Mouse (Mus musculus) liver, embryonic 15.5 days (tissue): ENCODE results near the gene Irx4. TPM values are rescaled to one million over a fixed set of nuclear protein-coding genes. Genes with fewer than 3 reads are reported as not detected.

Experiments
- ATAC-seq: fragments of 200-750 bp; cut with Nextera tagmentation; 2 replicates; pipeline ENCODE4 v1.8.0; 2017; ENCODE audit warnings: moderate number of reproducible peaks, mild to moderate bottlenecking, moderate library complexity; ENCODE audit not compliant: insufficient read depth
- H3K27ac ChIP-seq: fragments of 300-500 bp; sonication (generic); replicated peaks from 2 replicates; pipeline ENCODE4 v1.5.1; 2015; ENCODE audit warnings: mild to moderate bottlenecking, inconsistent platforms
- H3K27me3 ChIP-seq: fragments of 300-500 bp; sonication (generic); 2 replicates; pipeline ENCODE4 v1.6.1; 2015; ENCODE audit warnings: mild to moderate bottlenecking, inconsistent platforms
- H3K36me3 ChIP-seq: fragments of 300-500 bp; sonication (generic); replicated peaks from 2 replicates; pipeline ENCODE4 v1.6.1; 2015; ENCODE audit warnings: moderate library complexity, mild to moderate bottlenecking, inconsistent platforms
- H3K4me1 ChIP-seq: fragments of 300-500 bp; sonication (generic); replicated peaks from 2 replicates; pipeline ENCODE4 v1.6.1; 2015; ENCODE audit warnings: inconsistent platforms
- H3K4me2 ChIP-seq: fragments of 300-500 bp; sonication (generic); 2 replicates; pipeline ENCODE4 v1.6.1; 2015; ENCODE audit warnings: moderate library complexity, mild to moderate bottlenecking, inconsistent platforms
- H3K4me3 ChIP-seq: fragments of 300-500 bp; sonication (generic); replicated peaks from 2 replicates; pipeline ENCODE4 v1.5.1; 2015; ENCODE audit warnings: mild to moderate bottlenecking, inconsistent platforms
- H3K9ac ChIP-seq: fragments of 300-500 bp; sonication (generic); 2 replicates; pipeline ENCODE4 v1.6.1; 2015; ENCODE audit warnings: moderate library complexity, mild to moderate bottlenecking, inconsistent platforms
- H3K9me3 ChIP-seq: fragments of 300-500 bp; sonication (generic); replicated peaks from 2 replicates; pipeline ENCODE4 v1.6.1; 2016; ENCODE audit warnings: inconsistent platforms
- WGBS: fragments of 180-500 bp; shearing (Covaris S2); methylation state at CpG from one replicate; pipeline ENCODE4 v1.1.7; 2015; ENCODE audit warnings: mixed read lengths; ENCODE audit not compliant: insufficient replicate concordance; 5-methylcytosine and 5-hydroxymethylcytosine counted together
- polyA plus RNA-seq: library from polyadenylated mRNA; unstranded; fragments of >200 nt; fragmentation: Nextera tagmentation; extraction: Ambion mirVana; gene quantifications from 2 replicates; pipeline ENCODE4 v1.2.1, GENCODE M21; 2015

Irx4 gene
- not detected in 2 replicates for polyA plus RNA-seq

DNA sequence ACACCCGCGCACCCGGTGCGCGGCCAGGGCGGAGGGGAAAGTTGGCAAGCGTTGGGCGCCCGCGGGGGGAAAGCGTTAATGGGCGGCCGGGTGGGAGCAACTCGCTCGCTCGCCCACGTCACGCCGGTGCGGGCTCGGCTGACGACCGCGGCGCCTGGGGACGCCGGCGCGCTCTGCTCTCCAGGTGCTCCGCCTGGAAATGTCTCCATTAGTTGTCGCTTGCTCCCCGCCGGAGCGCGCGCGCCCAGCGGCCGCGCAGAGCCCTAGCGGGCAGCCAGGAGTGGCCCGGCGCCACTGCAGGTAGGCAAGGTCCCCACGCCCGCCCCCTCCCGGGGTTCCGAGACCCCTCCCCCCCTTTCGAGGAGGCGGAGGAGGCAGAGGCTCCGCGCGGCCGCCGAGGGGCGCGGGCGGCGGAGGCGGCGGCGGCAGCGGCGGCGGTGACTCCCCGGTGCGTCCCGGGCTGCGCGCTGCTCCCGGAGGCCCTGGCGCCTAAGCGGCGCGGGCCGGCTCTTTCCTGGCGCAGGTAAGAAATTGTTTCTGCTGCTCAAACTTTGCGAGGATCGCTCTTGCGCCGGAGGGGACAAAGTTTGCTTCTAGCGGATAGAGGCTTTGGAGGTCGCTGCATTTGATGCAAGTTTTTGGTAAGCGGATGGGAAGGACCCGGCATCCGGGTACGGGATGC, at the start of gene Irx4:
Irx4 (plus strand) TSS at position 126 of the 682 bp plus-strand sequence.
- 1% methylated on average over 86 of the region's 86 CpGs for WGBS
- Histone ChIP-seq H3K27me3 (peaks cover 85% of the 10 kb centered on the region), H3K4me1 (no peaks in the 10 kb centered on the region), H3K36me3 (no peaks in the 10 kb centered on the region), H3K4me2 (peak within 1 kb of the TSS; percentile 7; the same call in 1 of the 2 replicates), H3K9me3 (no peaks in the 10 kb centered on the region), H3K4me3 (0 out of 2 replicates have a peak within 1 kb of the TSS, but pooled peaks have one; percentile 8), H3K9ac (no peak within 1 kb of the TSS), H3K27ac (no peak within 1 kb of the TSS)
- ATAC-seq = no peak

DNA sequence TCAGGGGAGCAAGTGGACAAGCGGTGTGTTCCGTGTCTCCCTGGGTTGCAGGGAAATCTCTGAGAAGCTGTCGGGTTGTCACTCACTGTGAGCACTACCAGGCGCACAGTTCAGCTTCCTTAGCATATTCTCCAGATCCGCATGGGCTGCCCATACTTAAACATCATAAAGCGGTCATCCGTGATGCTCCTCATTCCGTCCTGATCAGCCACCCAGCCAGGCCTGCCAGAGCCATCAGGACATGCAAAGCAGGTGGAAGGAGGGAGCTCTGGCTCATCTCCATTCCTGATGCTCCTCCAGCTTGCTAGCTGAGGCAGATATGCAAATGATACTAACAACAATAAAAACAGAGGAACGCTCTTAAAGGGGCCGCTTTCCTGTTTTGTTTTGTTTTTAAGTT, 46.0 kb upstream of the Irx4 start:
- ATAC-seq = no peak
- no peaks in the 10 kb centered on the region for H3K4me1 ChIP-seq
- no peak overlapping the region for H3K4me3 ChIP-seq
- WGBS = 61% methylated on average over 10 of the region's 10 CpGs
- H3K9me3 ChIP-seq = no peaks in the 10 kb centered on the region
- no peaks in the 10 kb centered on the region for H3K36me3 ChIP-seq
- no peak overlapping the region for H3K9ac ChIP-seq
- H3K27ac ChIP-seq = no peak overlapping the region
- H3K27me3 ChIP-seq = no peaks in the 10 kb centered on the region
- no peak overlapping the region for H3K4me2 ChIP-seq

DNA sequence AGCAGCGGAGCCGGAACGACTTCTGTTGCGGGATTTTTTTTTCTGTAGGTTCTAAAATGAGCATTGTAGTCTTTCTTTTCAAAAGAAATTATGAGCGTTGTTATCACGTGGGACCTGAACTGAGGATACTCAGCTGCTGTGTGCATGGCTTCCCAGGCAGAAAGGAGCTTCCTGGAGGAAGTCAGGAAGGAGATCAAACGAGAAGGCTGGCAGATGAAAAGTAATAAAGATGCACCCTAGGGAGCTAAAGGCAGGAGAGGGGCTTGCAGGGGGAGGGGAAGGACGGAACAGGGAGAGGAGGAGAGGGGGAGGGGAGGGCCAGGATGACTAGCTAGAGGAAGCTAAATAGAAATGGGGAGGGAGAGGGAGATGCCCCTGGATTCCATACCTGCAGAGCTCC, 23.8 kb upstream of the Irx4 start:
- Histone ChIP-seq H3K4me1 (no peaks in the 10 kb centered on the region), H3K9ac (no peak overlapping the region), H3K36me3 (no peaks in the 10 kb centered on the region), H3K27me3 (no peaks in the 10 kb centered on the region), H3K4me2 (no peak overlapping the region), H3K27ac (no peak overlapping the region), H3K9me3 (no peaks in the 10 kb centered on the region), H3K4me3 (no peak overlapping the region)
- no peak for ATAC-seq
- WGBS = 43% methylated on average over 8 of the region's 8 CpGs

DNA sequence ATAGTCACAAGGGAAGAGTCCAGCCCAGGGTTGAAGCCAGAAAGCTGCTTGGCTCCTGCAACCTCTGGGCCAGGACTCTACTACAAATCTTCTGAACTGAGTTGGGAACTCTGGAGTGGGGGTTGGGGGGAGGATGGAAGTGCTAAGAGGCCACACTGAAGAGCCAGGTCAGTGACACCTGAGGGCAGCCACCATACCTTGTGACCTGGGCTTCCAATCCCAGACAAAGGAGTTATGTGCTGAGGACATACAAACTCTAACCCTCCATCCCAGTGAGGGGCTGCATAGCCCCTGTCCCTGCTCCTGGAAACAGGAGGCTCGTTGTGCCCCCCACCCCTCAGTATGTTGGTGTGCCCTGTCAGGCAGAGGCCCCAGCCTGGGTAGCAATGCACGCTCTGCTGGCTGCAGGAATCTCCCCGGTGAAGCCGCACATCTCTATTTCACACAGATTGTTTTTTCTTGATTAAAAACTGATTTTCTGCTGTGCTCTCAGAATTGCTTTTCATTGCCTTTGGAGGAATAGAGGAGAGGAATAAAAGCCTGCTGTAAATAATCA, 21.0 kb upstream of the Irx4 start:
- Histone ChIP-seq H3K4me1 (no peaks in the 10 kb centered on the region), H3K9ac (no peak overlapping the region), H3K4me3 (no peak overlapping the region), H3K27ac (no peak overlapping the region), H3K36me3 (no peaks in the 10 kb centered on the region), H3K9me3 (no peaks in the 10 kb centered on the region), H3K4me2 (no peak overlapping the region), H3K27me3 (no peaks in the 10 kb centered on the region)
- ATAC-seq = no peak
- WGBS = 68% methylated on average over 4 of the region's 4 CpGs

DNA sequence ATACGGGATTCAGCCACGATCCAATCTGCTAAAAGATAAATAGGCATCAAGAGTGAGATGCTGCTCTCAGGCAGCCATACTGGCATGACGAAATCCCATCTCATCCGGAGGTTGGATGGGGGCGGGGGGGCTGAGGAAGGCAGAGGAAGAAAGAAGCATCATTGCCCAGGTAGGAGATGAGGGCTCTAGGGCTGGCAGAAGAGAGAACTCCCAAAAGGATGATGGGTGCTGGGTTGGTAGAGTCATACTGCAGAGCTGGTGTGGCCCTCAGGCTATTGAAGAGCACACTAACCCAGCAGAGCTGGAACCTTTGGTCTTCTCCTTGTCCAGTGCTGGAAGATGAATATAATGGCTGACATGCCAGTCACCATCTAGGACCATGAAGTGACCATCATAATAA, 17.7 kb upstream of the Irx4 start:
- Histone ChIP-seq H3K27ac (no peak overlapping the region), H3K36me3 (no peaks in the 10 kb centered on the region), H3K4me2 (no peak overlapping the region), H3K9ac (no peak overlapping the region), H3K4me1 (no peaks in the 10 kb centered on the region), H3K27me3 (no peaks in the 10 kb centered on the region), H3K9me3 (no peaks in the 10 kb centered on the region), H3K4me3 (no peak overlapping the region)
- 64% methylated on average over 5 of the region's 5 CpGs for WGBS
- no peak for ATAC-seq

DNA sequence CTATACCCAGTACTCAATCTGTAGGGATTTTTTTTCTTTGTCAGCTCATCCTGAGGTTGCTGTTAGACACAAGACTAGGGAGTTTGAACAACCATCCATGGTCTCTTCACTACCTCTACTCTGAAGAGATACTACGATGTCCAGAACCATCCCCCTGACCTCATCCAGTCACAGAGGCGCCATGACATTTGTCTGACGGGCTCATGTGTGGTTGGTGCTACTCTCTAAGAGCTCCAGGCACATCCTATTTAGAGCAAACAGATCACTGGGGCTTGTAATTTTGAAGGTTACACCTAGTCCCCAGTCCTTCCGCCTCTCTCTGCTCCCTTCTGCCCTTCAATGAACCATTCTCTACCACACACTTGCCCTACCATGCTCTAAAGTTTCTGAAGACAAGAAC, 13.3 kb upstream of the Irx4 start:
- H3K4me2 ChIP-seq = no peak overlapping the region
- no peak for ATAC-seq
- H3K4me3 ChIP-seq = no peak overlapping the region
- no peaks in the 10 kb centered on the region for H3K27me3 ChIP-seq
- no peaks in the 10 kb centered on the region for H3K9me3 ChIP-seq
- H3K9ac ChIP-seq = no peak overlapping the region
- no peaks in the 10 kb centered on the region for H3K36me3 ChIP-seq
- 52% methylated on average over 4 of the region's 4 CpGs for WGBS
- no peak overlapping the region for H3K27ac ChIP-seq
- H3K4me1 ChIP-seq = no peaks in the 10 kb centered on the region

DNA sequence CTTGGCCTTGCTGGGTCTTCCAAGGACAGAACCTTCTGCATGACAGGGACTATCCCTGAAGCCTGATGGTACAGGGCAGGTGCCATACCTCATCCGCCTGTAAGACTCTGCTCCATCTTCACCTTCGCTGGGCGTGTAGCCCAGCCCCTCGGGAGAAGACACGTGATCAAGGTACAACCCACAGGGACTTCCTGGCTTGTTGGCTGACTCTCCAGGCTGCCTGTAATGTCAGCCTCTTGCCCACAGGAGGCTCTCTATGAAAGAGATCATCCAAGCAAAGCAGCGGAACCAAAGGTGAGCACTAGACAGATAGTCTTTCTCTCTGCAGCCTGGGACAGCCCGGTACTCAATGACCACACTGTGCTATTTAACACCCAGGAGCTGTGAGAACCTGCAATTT, 9.1 kb upstream of the Irx4 start:
- no peak overlapping the region for H3K27ac ChIP-seq
- H3K4me3 ChIP-seq = no peak overlapping the region
- no peaks in the 10 kb centered on the region for H3K4me1 ChIP-seq
- no peak overlapping the region for H3K4me2 ChIP-seq
- H3K9me3 ChIP-seq = no peaks in the 10 kb centered on the region
- H3K27me3 ChIP-seq = peaks cover 4% of the 10 kb centered on the region; the same call in 1 of the 2 replicates
- no peak for ATAC-seq
- 30% methylated on average over 7 of the region's 7 CpGs for WGBS
- H3K9ac ChIP-seq = no peak overlapping the region
- no peaks in the 10 kb centered on the region for H3K36me3 ChIP-seq

DNA sequence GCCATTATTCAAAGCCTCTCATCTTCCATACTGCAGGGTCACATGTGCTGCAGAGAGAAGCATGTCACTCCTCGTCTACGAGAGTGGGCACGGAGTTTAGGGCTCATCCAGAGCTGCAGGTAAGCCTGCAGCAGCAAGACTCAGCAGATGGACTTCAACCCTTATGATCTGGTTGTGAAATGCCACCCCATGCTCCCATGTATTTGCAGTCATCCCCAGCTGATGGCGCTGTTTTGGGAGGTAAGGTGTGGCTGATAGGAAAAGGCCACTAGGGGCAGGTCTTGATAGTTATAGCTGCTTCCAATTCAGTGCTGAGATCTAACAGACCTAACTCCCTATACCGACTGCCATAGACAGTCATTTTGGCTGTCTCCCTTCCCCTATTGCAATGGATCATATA, 8.3 kb upstream of the Irx4 start:
- H3K36me3 ChIP-seq = no peaks in the 10 kb centered on the region
- H3K4me3 ChIP-seq = no peak overlapping the region
- no peak overlapping the region for H3K27ac ChIP-seq
- H3K4me1 ChIP-seq = no peaks in the 10 kb centered on the region
- peaks cover 5% of the 10 kb centered on the region; the same call in 1 of the 2 replicates for H3K27me3 ChIP-seq
- ATAC-seq = no peak
- 33% methylated on average over 5 of the region's 5 CpGs for WGBS
- no peaks in the 10 kb centered on the region for H3K9me3 ChIP-seq
- no peak overlapping the region for H3K9ac ChIP-seq
- H3K4me2 ChIP-seq = no peak overlapping the region

DNA sequence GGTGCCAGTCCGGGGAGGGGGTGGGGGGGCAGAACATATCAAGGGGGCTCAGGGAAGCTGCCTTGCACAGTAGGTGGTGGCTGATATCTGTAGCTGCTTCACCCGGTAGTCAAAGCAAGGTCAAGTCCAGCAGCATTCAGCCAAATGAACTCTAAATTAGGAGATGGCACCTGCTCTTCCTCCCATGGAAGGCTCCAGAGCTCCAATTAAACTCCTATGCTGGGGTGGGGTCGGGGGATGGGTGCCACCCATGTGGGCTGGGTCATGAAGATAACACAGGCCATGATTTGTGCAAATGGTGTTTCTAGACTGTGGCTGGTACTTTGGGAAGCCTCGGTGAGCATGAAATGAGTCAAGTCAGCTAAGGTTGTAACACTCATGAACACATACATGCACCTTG, 1.9 kb upstream of the Irx4 start:
- ATAC-seq = no peak
- WGBS = 42% methylated on average over 4 of the region's 4 CpGs
- peaks cover 68% of the 10 kb centered on the region for H3K27me3 ChIP-seq

DNA sequence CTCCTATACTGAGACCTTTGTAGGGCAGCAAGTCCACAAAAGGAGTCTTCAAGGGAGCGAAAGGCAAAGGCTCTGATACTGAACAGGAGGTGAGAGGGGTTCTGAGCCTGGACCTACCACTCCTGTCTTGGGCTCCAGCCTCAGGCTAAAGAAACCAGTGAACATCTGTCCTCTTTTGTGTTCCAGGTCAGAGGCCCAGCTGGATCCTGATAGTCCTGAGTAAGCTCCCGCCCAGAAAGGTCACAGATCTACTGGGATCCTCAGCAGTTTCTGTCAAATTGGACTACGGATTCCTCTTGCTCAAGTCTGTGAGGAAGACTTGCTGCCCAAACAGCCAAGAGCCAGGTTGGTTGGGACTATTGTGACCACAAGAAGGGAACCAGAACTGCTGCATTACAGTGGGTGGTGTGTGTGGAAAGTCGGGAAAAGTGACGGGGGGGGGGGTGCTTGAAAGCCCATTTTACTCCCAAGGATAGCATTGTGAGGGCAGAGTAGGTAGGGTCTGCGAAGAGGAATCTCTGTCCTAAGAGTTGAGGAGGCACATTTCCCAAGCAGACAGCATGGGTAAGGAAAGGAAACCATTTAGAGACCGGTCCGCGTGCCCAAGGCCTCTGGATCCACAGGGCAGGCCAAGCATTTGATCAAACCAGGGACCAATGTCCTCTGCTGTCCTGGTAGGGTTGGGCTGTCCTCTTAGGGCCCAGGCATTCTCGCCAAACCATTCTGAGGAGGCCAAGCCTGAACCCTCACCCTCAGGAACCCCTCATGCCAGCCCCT, 514 bp upstream of the Irx4 start:
- Histone ChIP-seq H3K4me3 (no peak overlapping the region), H3K9me3 (no peaks in the 10 kb centered on the region), H3K27me3 (peaks cover 78% of the 10 kb centered on the region), H3K9ac (no peak overlapping the region), H3K27ac (no peak overlapping the region), H3K4me1 (no peaks in the 10 kb centered on the region), H3K36me3 (no peaks in the 10 kb centered on the region), H3K4me2 (no peak overlapping the region)
- ATAC-seq = no peak
- 9% methylated on average over 10 of the region's 10 CpGs for WGBS

More for the DNA sequence above, 1.9 kb upstream of the Irx4 start:
- Histone ChIP-seq H3K9ac (no peak overlapping the region), H3K36me3 (no peaks in the 10 kb centered on the region), H3K4me2 (no peak overlapping the region), H3K4me3 (no peak overlapping the region), H3K4me1 (no peaks in the 10 kb centered on the region), H3K27ac (no peak overlapping the region), H3K9me3 (no peaks in the 10 kb centered on the region)

DNA sequence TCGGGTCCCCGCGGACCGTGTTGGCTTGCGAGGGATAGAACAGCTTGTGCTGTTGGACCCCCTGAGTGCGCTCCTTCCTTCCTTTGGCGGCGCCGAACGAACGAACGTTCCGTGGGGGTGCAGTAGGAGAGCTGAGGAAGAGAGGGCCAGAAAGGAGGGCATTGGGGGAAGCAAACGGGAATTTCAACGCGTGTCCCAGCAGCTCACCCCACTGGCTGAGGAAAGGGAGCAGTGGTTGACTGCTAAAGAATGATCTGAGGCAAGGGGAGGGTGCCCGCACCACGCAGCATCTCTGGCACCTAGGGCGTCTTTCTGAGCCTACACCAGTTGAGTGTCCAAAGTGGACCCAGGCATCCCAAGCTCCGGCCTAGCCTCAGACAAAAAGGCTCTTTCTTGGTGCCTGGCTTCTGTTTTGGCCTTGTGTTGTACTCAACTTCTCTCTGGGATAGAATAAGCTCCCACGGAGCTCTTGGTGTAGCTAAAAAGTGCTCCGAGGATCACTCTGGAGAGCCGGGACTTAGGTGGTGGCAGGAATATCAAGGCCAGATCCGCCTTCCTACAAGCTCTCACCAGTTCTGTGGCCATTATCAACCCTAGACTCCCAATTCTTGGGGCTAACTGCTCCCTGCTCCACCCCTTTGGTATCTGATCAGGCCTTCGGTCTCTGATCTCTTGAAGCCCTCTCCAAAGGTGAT, 904 bp downstream of the Irx4 start:
- ATAC-seq = no peak
- no peaks in the 10 kb centered on the region for H3K36me3 ChIP-seq
- no peak overlapping the region for H3K27ac ChIP-seq
- H3K9me3 ChIP-seq = no peaks in the 10 kb centered on the region
- H3K27me3 ChIP-seq = peaks cover 92% of the 10 kb centered on the region
- H3K4me1 ChIP-seq = no peaks in the 10 kb centered on the region
- no peak overlapping the region for H3K4me3 ChIP-seq
- no peak overlapping the region for H3K9ac ChIP-seq
- 6% methylated on average over 25 of the region's 25 CpGs for WGBS
- H3K4me2 ChIP-seq = no peak overlapping the region
